Mouse (Mus musculus): ENCODE measurements at regions not wholly inside any gene's neighbourhood (a gene's known extent, or its start where the extent isn't known, plus 50 kb on each side); places are given as distances from the start of the nearest gene placed in this dataset.

DNA sequence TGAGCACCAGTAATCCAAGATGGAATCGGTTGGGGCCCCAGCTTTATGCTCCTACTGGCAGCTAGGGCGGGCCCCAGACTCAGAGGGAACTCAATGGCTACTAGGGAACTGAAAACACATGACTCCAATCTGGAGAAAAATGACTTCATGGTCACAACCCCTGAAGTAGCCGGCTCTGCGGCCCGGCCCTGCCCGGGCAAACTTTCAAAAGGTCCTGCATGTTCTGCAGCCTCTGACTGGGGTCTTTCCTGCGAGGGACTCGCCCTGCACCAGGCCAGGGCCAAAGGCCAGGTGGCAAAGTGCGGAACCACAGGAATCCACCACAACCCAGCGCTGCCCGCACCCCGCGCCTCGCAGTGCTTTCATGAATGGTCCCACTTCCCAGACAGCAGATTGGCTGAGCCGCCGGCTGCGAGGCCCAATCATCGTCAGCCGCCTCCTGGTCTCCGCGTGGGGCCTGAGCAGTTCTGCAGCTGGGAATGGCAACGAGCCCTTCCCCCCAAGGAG lies 91.0 kb upstream of the Ccnd1 start:
- Histone ChIP-seq H3K9ac (ENCODE audit: low read depth, low read length, severe bottlenecking) (peak overlapping the region; percentile 26; the same call in 1 of the 2 replicates), H3K36me3 (ENCODE audit: control insufficient read depth, insufficient read depth, low read length) (no peaks in the 10 kb centered on the region), H3K9me3 (ENCODE audit: control insufficient read depth, low read length) (no peaks in the 10 kb centered on the region), H3K4me3 (replicated peaks; ENCODE audit: low read length) (peak overlapping the region; percentile 30), H3K27ac (replicated peaks; ENCODE audit: low read depth, low read length) (peak overlapping the region; percentile 70), H3K4me2 (replicated peaks; ENCODE audit: low read depth, low read length, severe bottlenecking) (peak overlapping the region; percentile 52), H3K4me1 (ENCODE audit: control insufficient read depth, insufficient read depth, low read length) (peaks cover 17% of the 10 kb centered on the region), H3K27me3 (ENCODE audit: control insufficient read depth, insufficient read depth, low read length) (no peaks in the 10 kb centered on the region)
- TF ChIP-seq POLR2A (IDR thresholded peaks at IDR 0.05; ENCODE audit: borderline replicate concordance, extremely low read depth, insufficient read depth, insufficient read length): no peak
- DNase-seq (ENCODE audit: low spot score) (peak; percentile 92), ATAC-seq (ENCODE audit: low FRiP score, low read depth) (peak; percentile 95)
- WGBS: 0% methylated on average over 22 of the region's 22 CpGs

DNA sequence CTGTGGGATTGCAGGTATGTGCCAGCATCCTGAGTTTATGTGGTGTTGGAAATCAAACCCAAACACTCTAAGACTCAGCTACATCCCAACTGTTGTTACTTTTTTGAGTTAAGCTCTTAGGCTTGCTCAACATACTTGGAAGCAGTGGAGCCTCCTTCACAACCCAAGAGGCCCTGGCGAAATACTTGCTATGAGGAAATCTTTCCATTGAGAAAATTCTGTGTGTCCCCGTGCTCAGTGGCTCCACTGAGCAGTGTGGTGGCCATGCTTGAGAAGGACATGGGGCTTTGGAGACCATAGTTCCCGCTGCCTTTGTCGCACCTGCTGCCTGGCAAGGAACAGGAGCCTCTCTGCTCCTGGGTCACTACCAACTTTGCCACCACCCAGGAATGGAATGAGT lies 89.9 kb upstream of the Ccnd1 start:
- no peak for TF ChIP-seq POLR2A (IDR thresholded peaks at IDR 0.05; ENCODE audit: borderline replicate concordance, extremely low read depth, insufficient read depth, insufficient read length)
- 85% methylated on average over 4 of the region's 4 CpGs for WGBS
- no peak for DNase-seq (ENCODE audit: low spot score)

GRCm38 (mm10) chr7:145029124-145029523 lies 89.4 kb upstream of the Ccnd1 start:
- Histone ChIP-seq H3K9me3 (ENCODE audit: control insufficient read depth, low read length) (no peaks in the 10 kb centered on the region), H3K9ac (ENCODE audit: low read depth, low read length, severe bottlenecking) (no peak overlapping the region), H3K4me2 (replicated peaks; ENCODE audit: low read depth, low read length, severe bottlenecking) (no peak overlapping the region), H3K36me3 (ENCODE audit: control insufficient read depth, insufficient read depth, low read length) (no peaks in the 10 kb centered on the region), H3K4me1 (ENCODE audit: control insufficient read depth, insufficient read depth, low read length) (peaks cover 17% of the 10 kb centered on the region), H3K4me3 (replicated peaks; ENCODE audit: low read length) (no peak overlapping the region), H3K27ac (replicated peaks; ENCODE audit: low read depth, low read length) (no peak overlapping the region), H3K27me3 (ENCODE audit: control insufficient read depth, insufficient read depth, low read length) (no peaks in the 10 kb centered on the region)
- WGBS: 34% methylated on average over 4 of the region's 4 CpGs
- TF ChIP-seq POLR2A (IDR thresholded peaks at IDR 0.05; ENCODE audit: borderline replicate concordance, extremely low read depth, insufficient read depth, insufficient read length): no peak
- ATAC-seq (ENCODE audit: low FRiP score, low read depth) (no peak), DNase-seq (ENCODE audit: low spot score) (no peak)

More for the DNA sequence above, 89.9 kb upstream of the Ccnd1 start:
- Histone ChIP-seq H3K9me3 (ENCODE audit: control insufficient read depth, low read length) (no peaks in the 10 kb centered on the region), H3K9ac (ENCODE audit: low read depth, low read length, severe bottlenecking) (no peak overlapping the region), H3K4me3 (replicated peaks; ENCODE audit: low read length) (no peak overlapping the region), H3K27me3 (ENCODE audit: control insufficient read depth, insufficient read depth, low read length) (no peaks in the 10 kb centered on the region), H3K27ac (replicated peaks; ENCODE audit: low read depth, low read length) (no peak overlapping the region), H3K36me3 (ENCODE audit: control insufficient read depth, insufficient read depth, low read length) (no peaks in the 10 kb centered on the region), H3K4me2 (replicated peaks; ENCODE audit: low read depth, low read length, severe bottlenecking) (no peak overlapping the region), H3K4me1 (ENCODE audit: control insufficient read depth, insufficient read depth, low read length) (peaks cover 17% of the 10 kb centered on the region)
- ATAC-seq (ENCODE audit: low FRiP score, low read depth): no peak

GRCm38 (mm10) chr7:145027061-145027460 lies 87.3 kb upstream of the Ccnd1 start:
- DNase-seq (ENCODE audit: low spot score): no peak
- H3K9me3 ChIP-seq (ENCODE audit: control insufficient read depth, low read length): no peaks in the 10 kb centered on the region
- H3K27me3 ChIP-seq (ENCODE audit: control insufficient read depth, insufficient read depth, low read length): no peaks in the 10 kb centered on the region
- H3K9ac ChIP-seq (ENCODE audit: low read depth, low read length, severe bottlenecking): no peak overlapping the region
- WGBS: 95% methylated on average over 4 of the region's 4 CpGs
- H3K27ac ChIP-seq (replicated peaks; ENCODE audit: low read depth, low read length): no peak overlapping the region
- no peak for TF ChIP-seq POLR2A (IDR thresholded peaks at IDR 0.05; ENCODE audit: borderline replicate concordance, extremely low read depth, insufficient read depth, insufficient read length)
- no peak for ATAC-seq (ENCODE audit: low FRiP score, low read depth)
- no peaks in the 10 kb centered on the region for H3K36me3 ChIP-seq (ENCODE audit: control insufficient read depth, insufficient read depth, low read length)
- H3K4me1 ChIP-seq (ENCODE audit: control insufficient read depth, insufficient read depth, low read length): peaks cover 17% of the 10 kb centered on the region
- no peak overlapping the region for H3K4me3 ChIP-seq (replicated peaks; ENCODE audit: low read length)
- H3K4me2 ChIP-seq (replicated peaks; ENCODE audit: low read depth, low read length, severe bottlenecking): no peak overlapping the region

GRCm38 (mm10) chr7:145026014-145026285 lies 86.2 kb upstream of the Ccnd1 start:
- Histone ChIP-seq H3K4me3 (replicated peaks; ENCODE audit: low read length) (no peak overlapping the region), H3K9me3 (ENCODE audit: control insufficient read depth, low read length) (no peaks in the 10 kb centered on the region), H3K4me2 (replicated peaks; ENCODE audit: low read depth, low read length, severe bottlenecking) (no peak overlapping the region), H3K9ac (ENCODE audit: low read depth, low read length, severe bottlenecking) (no peak overlapping the region), H3K36me3 (ENCODE audit: control insufficient read depth, insufficient read depth, low read length) (no peaks in the 10 kb centered on the region), H3K4me1 (ENCODE audit: control insufficient read depth, insufficient read depth, low read length) (peaks cover 9% of the 10 kb centered on the region), H3K27ac (replicated peaks; ENCODE audit: low read depth, low read length) (no peak overlapping the region), H3K27me3 (ENCODE audit: control insufficient read depth, insufficient read depth, low read length) (no peaks in the 10 kb centered on the region)
- DNase-seq (ENCODE audit: low spot score) (no peak), ATAC-seq (ENCODE audit: low FRiP score, low read depth) (no peak)
- 82% methylated on average over 5 of the region's 5 CpGs for WGBS
- no peak for TF ChIP-seq POLR2A (IDR thresholded peaks at IDR 0.05; ENCODE audit: borderline replicate concordance, extremely low read depth, insufficient read depth, insufficient read length)
